Mouse (Mus musculus): ENCODE data around the gene Spata2l.

DNA sequence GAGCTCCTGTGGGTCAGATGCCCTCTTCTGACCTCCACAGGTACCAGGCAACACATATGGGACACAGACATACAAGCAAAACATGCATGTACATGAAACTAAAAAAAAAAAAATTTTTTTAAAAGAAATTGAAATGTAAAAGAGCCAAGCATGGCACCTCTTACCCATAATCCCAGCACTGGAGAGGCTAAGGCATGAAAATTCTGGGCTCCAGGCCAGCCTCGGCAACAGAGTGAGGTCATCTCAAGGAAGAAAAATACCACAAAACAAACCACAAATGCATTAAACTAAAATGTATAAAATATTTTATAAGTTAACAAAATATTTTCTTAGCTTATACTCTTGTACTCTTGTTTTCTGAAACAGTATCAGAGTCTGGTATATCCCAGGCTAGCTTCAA, 15.1 kb downstream of the Spata2l start:
- TF ChIP-seq CTCF (IDR thresholded peaks at IDR 0.05 in 2 of 3, conservative IDR thresholded peaks at IDR 0.05 in 1 of 3; ENCODE audit: control insufficient read depth in 1 of 3, insufficient read depth in 1 of 3, low read depth in 2 of 3, low read length in 3 of 3, poor library complexity in 1 of 3, severe bottlenecking in 1 of 3): no peak
- no peak for TF ChIP-seq E2F4 (IDR thresholded peaks at IDR 0.05; ENCODE audit: borderline replicate concordance, low read depth, low read length)
- TF ChIP-seq SMC3 (IDR thresholded peaks at IDR 0.05; ENCODE audit: low read depth, low read length): no peak
- no peak for TF ChIP-seq TAL1 (IDR thresholded peaks at IDR 0.05; ENCODE audit: low read length)
- TF ChIP-seq MAZ (IDR thresholded peaks at IDR 0.05; ENCODE audit: low read depth, low read length): no peak
- TF ChIP-seq POLR2A (IDR thresholded peaks at IDR 0.05; ENCODE audit: control insufficient read depth in 1 of 2, insufficient read depth in 1 of 2, low read depth in 1 of 2, low read length in 2 of 2, poor library complexity in 1 of 2): no peak
- TF ChIP-seq ZNF384 (IDR thresholded peaks at IDR 0.05; ENCODE audit: low read depth, low read length): no peak
- no peak for TF ChIP-seq ELF1 (IDR thresholded peaks at IDR 0.05; ENCODE audit: low read depth, low read length)
- no peak for TF ChIP-seq ZMIZ1 (IDR thresholded peaks at IDR 0.05; ENCODE audit: low read depth, low read length)
- no peak for TF ChIP-seq EP300 (IDR thresholded peaks at IDR 0.05; ENCODE audit: low read depth in 1 of 2, low read length in 2 of 2)
- TF ChIP-seq TCF12 (IDR thresholded peaks at IDR 0.05; ENCODE audit: low read depth, low read length): no peak
